Mouse (Mus musculus) T-helper 17 cell (primary cell): Measurements from ENCODE around the gene Syt1.

ENCODE experiments used
- in situ Hi-C, 2 experiments: fragments of 300-600 bp; cut with MboI, MseI; formaldehyde crosslinking; loops; 1 replicate in 1 of 2; 2 replicates in 1 of 2; pipeline ENCODE4 v1.15.1; 2025; ENCODE audit warnings: high pct_unique_total_duplicates in 2 of 2

Gene Syt1

DNA sequence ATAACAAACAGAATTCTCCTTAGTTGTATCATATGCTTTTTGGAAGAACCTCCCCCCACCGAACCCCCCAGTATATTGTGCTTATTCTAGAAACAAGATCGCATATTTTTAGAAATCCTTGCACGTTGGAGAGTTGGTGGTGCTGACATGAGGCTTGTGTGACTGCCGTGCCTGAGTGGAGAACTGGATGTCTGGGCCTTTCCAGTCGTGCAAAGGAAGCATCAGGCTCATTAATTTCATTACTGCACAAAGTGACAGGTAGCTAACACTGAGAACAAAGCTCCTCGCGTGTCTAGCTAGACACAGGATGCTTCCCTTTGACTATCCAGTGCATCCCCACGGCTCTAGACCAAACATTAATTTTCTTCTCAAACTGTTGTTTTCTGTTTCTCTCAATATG, 358.0 kb downstream of the Syt1 start:
- in situ Hi-C loops: no loop called here

DNA sequence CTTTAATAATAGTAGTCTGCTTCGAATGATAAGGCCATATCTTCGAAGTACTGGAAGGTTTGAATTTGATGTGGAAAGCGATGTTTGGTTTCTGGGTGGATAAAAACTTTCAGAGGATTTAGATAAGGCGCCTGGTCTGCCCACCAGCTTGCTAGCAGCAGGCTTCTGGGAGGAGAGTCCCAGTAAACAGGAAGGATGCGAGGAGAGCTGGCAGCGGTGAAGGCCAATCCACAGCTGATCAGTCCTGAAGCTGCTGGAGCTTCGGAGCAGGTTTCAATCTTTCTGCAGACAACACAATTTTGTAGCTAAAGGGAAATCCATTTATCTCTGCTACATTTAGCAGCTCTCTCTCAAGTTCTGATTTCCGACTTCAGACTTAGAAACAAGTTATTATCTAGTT, 358.7 kb downstream of the Syt1 start:
- in situ Hi-C loops: no loop called here

DNA sequence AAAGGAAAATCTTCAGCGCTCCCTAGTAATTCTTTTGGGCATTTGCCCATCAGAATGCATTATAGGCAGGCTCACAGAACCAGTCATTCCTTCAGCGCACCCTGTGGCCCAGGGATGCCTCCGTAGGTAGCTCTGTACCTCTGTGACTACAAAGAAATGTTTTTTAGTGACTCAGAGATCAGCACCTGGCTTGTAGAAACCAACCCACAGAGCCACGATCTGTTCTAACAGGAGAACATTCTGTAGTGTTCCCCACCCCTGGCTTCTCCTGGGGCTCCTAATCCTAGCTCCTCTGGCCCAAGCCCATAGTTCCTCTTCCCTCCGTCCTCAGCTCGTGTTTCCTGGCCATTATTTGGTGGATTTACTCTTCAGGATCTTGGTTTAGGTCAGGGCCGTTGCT, 361.6 kb downstream of the Syt1 start:
- in situ Hi-C loops: no loop called here

DNA sequence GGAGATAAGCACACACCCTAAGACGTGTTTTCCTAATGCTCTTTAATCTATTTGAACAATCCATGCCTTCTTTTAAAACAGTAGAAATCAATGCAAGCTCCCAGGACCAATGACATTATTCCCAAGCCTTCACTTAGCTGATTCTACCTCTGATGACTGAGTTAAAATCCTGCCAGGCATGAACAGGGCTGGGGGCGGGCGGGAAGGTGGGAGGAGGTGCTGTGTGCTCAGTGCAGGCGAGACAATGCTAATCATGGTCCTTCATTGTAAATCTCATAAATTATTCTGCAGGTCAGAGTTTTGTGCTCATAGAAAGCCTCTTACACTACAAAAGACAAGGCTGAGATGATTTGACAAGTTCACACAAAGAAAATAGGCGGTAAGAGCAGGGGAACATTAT, 366.9 kb downstream of the Syt1 start:
- in situ Hi-C loops: no loop called here

DNA sequence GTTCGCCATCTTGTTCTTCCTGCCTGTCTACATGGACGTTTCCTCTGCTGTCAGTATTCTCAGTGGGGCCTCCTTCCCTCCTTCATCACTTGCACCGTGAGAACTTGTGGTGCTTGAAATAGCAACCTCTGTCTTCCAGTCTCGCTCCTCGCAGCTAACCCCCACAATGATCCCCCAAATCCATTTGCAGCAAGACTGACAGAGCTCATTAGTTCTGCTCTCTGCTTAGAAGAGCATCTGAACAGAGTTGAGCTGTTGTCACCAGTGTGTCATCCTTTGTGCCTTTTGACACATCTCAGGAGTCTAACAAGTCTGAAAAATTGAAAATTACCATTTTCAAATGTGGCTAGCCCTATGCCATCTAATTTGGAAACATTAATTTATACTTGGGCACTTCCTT, 372.7 kb downstream of the Syt1 start:
- in situ Hi-C loops: no loop called here

DNA sequence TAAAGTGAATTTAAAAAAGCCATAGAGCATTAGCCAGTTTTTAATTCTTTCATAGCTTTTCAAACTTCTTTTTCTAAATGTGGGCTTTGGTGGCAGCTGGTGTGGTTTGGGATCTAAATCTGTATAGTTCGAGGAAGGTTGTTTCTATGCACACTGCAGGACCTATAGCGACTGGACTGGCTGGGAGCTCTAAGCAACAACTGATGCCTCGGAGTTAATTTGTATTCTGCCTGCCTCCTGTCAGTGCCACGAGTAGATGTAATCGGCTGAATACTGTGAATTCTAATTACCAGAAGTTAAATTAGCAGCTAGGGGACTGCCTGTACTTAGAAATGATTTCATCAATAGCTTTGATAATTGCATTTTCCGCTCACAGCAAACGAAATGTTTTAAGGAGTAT, 374.7 kb downstream of the Syt1 start:
- in situ Hi-C loops: no loop called here

DNA sequence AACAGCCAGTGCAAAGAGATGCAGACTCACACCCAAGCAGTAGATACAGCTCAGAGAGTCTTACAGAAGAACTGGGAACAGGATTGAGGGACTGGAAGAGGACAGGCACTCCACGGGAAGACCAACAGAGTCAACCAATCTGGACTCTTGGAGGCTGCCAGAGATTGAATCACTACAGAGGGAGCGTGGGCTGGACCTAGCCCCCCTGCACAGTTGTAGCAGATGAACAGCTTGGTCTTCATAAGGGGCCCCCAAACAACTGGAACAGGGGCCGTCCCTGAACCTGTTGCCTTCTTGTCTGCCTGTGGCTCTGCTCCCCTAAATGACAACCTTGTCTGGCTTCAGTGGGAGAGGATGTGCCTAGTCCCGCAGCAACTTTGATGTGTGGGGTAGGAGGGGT, 375.2 kb downstream of the Syt1 start:
- in situ Hi-C loops: no loop called here

DNA sequence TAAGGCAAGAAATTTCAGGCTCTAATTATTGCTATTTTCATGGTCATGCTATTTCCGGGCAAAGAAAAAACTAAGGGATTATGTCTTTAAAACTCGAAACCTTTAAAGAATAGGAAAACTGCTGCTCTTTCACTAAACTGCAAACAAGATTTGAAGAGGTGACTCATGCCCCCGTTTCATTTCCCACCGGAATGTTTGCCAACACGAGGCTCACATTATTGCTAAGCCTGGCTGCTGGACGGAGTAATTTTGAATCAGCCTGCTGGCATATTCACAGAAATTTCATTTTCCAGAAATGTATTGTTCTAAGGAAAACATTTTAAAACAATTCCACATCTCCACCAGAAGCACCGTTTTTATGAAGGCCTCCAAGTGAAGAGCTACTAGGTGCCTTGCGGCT, 379.9 kb downstream of the Syt1 start:
- in situ Hi-C loops: no loop called here

DNA sequence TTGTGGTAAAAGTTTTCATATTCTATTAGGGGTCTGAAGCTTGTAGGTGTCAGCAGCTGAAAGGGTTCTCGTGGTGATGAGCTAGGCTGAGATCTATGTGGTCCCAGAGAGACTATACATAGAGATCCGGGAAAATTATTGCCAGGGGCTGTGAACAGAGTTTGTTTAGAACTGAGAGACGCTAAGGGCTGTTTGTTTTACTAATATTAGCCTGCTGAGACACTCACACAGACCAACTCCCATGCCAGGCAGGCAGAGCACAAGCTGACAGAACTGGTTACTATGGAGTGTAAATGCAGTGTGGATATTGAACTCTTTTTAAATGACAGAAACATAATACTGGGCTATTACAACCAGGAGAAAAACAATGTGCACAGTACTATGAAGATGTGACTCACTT, 384.4 kb downstream of the Syt1 start:
- in situ Hi-C loops: loop anchor here in 1 of 2 experiments (10.0 kb wide), 1 partner anchor 1692 kb away; no protein-coding TSS in a partner anchor

DNA sequence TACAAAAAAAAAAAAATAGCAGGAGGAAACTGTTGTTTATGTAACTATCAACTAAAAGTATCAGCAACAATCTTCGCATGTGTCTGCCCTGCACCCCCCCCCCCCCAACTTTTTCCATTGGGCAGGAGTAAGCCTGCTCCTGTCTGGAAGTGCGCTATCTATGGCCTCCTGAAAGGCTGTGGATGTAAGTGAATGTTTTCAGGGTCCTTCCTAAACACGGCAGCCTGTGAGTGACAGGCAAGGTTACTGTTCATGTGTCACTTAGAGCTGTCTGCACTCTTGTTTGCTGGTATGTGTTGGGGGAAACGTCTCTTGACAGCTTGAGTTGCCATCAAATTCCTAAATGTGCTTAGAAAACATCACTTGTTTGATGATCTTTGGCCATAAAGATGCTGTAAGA, 387.8 kb downstream of the Syt1 start:
- in situ Hi-C loops: loop anchor here in 1 of 2 experiments (10.0 kb wide), 1 partner anchor 1688 kb away; no protein-coding TSS in a partner anchor

DNA sequence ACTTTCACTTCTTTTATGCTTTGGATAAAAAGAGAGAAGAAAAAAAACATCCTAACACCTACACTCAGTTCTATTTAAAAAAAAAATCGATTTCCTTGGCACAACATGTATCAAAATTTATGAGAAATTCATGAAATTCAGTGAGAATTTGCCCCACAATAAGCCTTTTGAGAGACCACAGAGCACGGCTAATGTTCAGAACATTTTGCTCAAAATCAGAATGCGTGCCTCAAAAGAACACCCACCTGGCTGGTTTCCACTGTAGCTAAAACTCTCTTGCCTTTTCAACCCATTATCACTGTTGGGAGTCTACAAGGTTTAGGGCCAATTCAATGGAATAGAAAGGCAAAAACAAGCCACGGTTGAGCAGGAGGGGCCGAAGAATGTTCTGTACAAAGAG, 390.9 kb downstream of the Syt1 start:
- in situ Hi-C loops: loop anchor here in 1 of 2 experiments (10.0 kb wide), 1 partner anchor 1685 kb away; no protein-coding TSS in a partner anchor

DNA sequence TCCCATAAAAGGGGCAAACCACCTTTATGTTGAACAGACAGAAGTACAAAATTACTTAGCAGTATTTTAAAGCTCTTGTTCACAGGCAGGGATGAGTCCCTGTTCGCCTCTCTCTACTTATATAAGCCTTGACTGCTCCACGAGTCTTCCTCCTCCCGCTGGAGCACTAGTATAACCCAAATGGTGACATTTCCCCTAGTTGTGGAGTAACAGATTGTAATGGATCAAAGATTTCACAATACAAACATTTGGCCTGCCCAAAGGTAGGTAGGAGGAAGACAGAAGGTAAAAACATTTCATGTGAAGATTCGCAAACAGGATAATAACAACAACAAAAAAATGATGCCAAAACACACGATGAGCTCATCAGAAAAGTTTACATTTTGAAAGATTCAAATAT, 391.6 kb downstream of the Syt1 start:
- in situ Hi-C loops: no loop called here

DNA sequence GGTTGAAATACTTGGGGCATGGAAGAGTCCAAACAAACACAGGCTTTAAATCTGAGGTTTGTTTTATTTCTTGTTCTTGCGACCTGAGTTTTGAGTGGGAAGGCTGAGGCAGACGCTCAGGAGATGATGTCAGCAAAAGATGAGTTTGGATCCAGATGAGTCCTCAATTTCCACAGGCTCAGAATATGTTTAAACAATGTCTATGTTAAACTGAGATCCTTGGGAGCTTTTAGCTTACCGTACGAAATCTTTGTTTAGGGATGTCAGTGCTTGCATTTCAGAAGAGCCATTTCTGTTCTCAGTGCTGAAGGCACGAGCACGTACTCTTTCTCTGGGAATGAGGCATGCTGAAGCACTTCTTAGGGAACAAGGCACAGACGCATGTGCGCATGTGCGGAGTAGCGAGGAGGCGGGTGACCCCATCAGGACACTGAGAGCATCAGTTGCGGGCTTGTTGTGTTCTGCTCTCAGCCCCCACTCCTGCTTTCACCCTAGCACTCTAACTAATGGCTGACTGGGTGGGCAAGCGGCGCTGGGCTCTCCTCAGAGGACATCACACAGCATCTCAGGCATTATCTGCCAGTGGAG, 400.6 kb downstream of the Syt1 start:
- in situ Hi-C loops: no loop called here

DNA sequence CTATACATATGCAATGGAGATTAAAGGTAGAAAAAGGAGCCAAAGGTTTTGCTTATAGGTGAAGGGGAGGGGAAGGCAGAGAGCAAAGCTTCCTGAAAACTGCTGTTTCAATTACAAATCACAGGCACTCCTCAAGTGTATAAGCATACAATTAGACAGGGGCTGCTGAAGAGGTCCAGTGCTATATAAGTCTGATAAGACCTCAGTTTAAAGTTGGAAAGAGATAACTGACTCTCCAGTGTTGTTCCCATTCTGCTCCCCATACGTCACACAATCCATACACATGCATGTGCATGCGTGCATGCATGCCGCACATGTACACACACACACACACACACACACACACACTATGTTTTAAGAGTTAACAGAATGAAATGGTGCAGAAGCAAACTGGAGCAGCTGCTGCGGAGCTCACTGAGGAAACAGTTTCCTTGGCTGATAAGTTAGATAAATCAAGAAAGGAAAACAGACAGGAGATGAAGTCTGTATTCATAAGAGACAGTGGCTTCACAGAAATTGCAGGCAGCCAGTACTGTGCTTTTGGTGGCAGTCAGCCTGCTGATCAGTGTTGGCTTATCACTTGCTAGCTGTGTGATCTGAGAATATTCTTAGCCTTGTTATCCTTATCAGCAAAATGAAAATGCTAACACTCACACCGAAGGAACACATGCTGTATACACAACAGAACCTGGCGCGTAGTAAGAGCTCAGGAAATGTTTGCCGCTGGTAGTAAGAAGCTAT, 408.9 kb downstream of the Syt1 start:
- in situ Hi-C loops: no loop called here

DNA sequence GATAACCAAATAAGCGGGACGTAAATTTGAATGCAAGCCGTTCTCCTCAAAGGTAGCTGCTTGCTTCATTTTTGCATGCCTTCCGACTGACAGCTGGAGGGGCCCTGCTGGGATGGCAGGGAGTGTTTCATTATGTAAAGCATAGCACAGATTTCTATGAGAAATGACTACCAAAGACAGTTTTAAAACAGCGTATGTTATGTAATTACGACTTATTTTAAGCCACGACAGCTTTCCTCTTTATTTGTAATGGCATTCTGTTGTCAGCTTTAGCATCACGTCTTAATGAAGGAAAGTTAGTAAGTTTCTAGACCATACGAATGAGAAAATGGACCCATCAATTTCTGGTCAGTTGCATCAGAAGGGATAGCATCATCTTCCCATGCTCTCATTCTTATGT, 410.1 kb downstream of the Syt1 start:
- in situ Hi-C loops: no loop called here

DNA sequence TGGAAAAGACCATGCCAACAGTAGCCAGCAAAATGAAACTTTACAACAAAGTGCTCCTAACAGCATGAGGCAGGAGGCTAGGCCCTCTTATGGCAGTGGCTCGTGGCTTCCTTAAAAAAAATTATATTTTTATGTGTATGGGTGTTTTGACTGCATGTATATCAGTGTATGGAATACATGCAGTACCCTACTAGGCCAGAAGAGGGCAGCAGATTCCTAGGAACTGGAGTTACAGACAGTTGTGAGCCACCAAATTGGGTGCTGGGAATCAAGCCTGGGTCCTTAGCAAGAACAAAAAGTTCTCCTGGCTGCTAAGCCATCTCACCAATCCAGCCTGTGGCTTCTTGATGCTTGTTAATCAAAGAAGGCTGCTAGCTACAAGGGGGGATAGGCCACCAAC, 413.4 kb downstream of the Syt1 start:
- in situ Hi-C loops: no loop called here

DNA sequence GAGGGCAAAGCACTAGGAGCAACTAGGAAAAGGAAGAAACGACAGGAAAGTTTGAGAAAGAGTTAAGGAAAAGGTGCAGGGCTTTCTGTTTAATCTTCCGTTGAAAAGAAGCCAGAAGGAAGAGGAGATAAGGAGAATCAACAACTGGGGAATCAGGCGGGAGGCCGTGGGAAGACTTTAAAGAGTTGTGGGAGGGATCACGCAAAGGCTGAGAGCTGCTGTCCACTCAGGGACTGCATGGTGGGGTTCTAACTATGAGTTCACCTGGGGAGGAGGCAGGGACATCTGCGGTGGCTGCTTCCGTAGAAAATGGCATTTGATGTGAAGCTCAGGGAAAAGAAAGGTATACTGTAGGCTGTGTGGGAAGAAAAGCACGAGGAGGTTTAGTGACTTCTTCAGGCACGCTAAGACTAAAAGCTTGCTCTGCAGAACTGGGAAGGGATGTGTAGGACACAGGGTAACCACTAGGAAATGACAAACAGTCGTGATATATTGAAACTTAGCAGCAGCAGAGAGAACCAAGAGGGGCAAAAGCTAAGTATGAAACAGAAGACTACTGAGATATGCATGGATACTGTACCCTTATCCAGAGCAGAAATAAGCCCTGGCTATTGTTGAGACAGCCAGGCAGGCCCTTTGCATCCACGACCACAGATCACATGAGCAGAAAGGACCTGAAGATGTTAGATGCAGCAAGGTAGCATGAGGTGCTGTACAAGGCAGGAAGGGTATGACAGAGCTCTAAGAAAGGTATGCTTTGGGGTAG, 414.4 kb downstream of the Syt1 start:
- in situ Hi-C loops: no loop called here

DNA sequence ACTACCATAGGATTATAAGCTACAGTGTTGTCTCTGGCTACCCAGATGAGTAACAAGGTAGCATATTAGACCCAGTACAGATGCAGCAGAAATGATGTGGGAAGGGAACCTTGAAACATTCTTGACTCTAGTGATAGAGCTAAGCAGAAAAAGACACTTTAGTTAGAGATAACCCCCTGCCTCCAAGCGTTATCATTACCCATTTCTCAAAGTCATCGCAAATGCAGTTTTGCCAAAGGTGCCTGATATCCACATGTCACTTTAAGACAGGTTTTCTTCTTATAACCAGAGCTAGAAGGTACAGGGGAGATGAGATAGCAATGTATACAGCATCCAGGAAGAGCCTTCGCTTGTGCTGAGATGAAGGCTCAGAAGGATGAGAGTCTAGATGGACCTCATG, 421.4 kb downstream of the Syt1 start:
- in situ Hi-C loops: no loop called here

DNA sequence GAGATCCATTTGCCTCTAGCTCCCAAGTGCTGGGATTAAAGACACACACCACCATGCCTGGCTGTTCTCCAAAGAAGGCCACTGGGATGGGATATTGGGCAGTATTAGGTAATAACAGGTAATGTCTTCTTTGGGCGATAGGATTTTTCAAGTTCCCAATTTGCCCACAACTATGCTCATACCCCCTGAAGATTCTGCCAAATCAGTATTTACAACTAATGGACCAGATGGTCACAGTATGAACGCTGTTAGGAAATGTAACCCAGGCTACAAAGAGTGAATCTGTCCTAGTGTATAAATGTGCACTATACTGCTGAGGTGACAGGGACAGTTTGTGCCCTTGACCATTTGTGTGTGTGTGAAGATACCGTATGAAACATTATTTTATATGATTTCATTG, 421.9 kb downstream of the Syt1 start:
- in situ Hi-C loops: no loop called here

DNA sequence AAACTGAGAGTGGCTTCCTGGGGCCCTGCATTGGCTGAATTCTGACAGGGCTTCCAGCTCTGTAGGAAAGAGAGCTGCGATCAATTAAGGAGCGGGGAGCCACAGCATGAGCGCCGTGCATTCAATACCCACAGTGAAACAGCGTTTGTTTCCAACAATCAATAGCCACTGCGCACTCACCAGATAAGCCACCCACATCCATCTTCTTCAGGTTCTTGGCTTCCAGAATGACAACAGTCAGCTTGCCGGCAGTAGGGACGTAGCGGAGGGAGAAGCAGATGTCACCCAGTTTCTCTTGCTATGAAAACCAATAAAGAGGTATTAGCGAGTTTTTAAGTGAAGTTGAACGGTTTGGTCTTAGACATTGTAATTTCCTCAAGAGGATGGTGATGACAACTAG, 427.1 kb downstream of the Syt1 start:
- in situ Hi-C loops: no loop called here

DNA sequence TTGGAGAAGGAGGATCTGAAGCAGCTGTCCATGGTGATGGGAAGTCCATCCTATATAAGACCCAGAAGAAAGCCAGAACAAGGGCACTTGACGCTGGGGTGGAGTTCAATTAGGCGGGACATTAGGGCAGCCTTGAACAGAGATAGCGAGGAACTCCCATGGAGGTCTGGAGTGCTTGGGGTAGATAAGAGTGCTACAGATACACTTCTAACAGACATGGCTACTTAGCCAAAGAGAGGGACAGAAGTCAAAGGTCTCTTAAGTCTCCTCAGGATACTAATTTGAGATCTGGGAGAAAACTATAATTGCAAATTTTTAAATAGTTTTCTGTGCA, 428.4 kb downstream of the Syt1 start:
- in situ Hi-C loops: no loop called here

DNA sequence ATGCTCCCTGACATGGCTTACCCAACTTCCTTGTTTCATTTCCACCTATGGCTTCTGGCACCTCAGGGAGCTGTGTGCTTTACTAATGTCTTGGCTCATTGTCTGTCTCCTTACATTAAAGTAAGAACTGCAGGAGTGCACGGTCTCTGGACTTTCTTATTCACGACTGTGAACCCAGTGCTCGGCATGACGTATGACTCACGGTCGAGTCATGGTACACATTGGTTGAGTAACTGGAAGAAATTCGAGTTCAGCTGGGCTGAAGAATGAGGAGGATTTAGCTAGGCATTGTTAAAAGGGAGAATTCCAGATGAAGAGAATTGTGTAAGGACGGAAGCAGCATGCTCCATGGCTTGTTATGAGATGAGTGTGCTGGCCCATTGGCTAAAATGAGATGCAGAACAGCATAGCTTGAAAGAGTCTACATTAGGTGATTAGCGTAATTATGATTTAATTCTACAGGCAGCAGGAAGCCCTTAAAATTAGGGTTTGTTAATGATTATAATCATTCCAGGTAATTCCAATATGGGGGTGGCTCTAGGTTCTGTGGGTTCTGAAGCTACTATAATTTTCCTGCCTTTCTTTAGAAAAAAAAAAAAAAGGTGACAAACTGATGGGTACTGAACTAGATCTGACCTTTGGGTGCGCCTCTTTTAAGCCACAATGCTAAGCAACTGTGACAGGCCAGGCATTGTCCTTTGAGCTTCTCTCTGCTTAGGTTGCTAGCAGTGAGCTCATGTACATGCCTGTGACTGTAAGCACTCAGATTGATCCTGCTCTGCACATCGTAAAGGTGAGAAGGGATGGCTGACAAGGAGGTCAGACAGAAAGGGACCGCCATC, 429.0 kb downstream of the Syt1 start:
- in situ Hi-C loops: no loop called here
